Mouse (Mus musculus) liver, embryonic 16.5 days (tissue): ENCODE measurements around the gene Cdkl4. TPM values are rescaled to one million over a fixed set of nuclear protein-coding genes. Genes with fewer than 3 reads are reported as not detected.
"Not testable (repeated sequence)": the region's sequence is repeated elsewhere in the genome, so short reads cannot be mapped to it uniquely, and the experiment has no call there.

Source experiments
- ATAC-seq: fragments of 200-750 bp; cut with Nextera tagmentation; 2 replicates; pipeline ENCODE4 v1.8.0; 2017; ENCODE audit warnings: low read depth, mild to moderate bottlenecking, moderate number of reproducible peaks, moderate library complexity
- H3K27ac ChIP-seq: fragments of 300-500 bp; sonication (generic); 2 replicates; pipeline ENCODE4 v1.5.1; 2014; ENCODE audit warnings: mild to moderate bottlenecking, low read length
- H3K27me3 ChIP-seq: fragments of 300-500 bp; sonication (generic); 2 replicates; pipeline ENCODE4 v1.6.1; 2014; ENCODE audit warnings: low read depth, low read length, mixed read lengths; ENCODE audit not compliant: control insufficient read depth, insufficient read depth
- H3K36me3 ChIP-seq: fragments of 300-500 bp; sonication (generic); 2 replicates; pipeline ENCODE4 v1.6.1; 2014; ENCODE audit warnings: mild to moderate bottlenecking; ENCODE audit not compliant: control insufficient read depth, insufficient read depth
- H3K4me1 ChIP-seq: fragments of 300-500 bp; sonication (generic); 2 replicates; pipeline ENCODE4 v1.6.1; 2014; ENCODE audit warnings: low read depth, low read length, mixed read lengths; ENCODE audit not compliant: control insufficient read depth
- H3K4me2 ChIP-seq: fragments of 300-500 bp; sonication (generic); 2 replicates; pipeline ENCODE4 v1.6.1; 2014; ENCODE audit warnings: low read depth, low read length, mixed read lengths
- H3K4me3 ChIP-seq: fragments of 300-500 bp; sonication (generic); 2 replicates; pipeline ENCODE4 v1.5.1; 2014; ENCODE audit warnings: low read depth, mild to moderate bottlenecking, low read length
- H3K9ac ChIP-seq: fragments of 300-500 bp; sonication (generic); 2 replicates; pipeline ENCODE4 v1.6.1; 2014; ENCODE audit warnings: low read depth, low read length
- H3K9me3 ChIP-seq: fragments of 300-500 bp; sonication (generic); replicated peaks from 2 replicates; pipeline ENCODE4 v1.6.1; 2016; ENCODE audit warnings: low read length; ENCODE audit not compliant: control insufficient read depth
- WGBS: fragments of 180-500 bp; shearing (Covaris S2); extraction: QIAGEN DNeasy Blood & Tissue Kit; methylation state at CpG from one replicate; pipeline ENCODE4 v1.1.7; 2014; ENCODE audit not compliant: insufficient replicate concordance; 5-methylcytosine and 5-hydroxymethylcytosine counted together
- polyA plus RNA-seq: library from polyadenylated mRNA; unstranded; fragments of >200 nt; fragmentation: Nextera tagmentation; extraction: Ambion mirVana; gene quantifications from 2 replicates; pipeline ENCODE4 v1.2.1, GENCODE M21; 2015

Gene Cdkl4
- polyA plus RNA-seq, 1 experiment from 2014 or later, result 0.14 TPM

- H3K27ac ChIP-seq, H3K4me1 ChIP-seq, ATAC-seq, H3K4me2 ChIP-seq, H3K9me3 ChIP-seq, H3K27me3 ChIP-seq, H3K4me3 ChIP-seq, H3K9ac ChIP-seq, H3K36me3 ChIP-seq: not testable (repeated sequence)
- WGBS, result 79% methylated on average over 1 of the region's 2 CpGs
Observed at GRCm38 (mm10) chr17:80569718-80570117, 7.9 kb downstream of the Cdkl4 start.

GRCm38 (mm10) chr17:80568842-80569601 lies 8.6 kb downstream of the Cdkl4 start:
- Histone ChIP-seq H3K27me3 (no peaks in the 10 kb centered on the region), H3K4me3 (no peak overlapping the region), H3K36me3 (no peaks in the 10 kb centered on the region), H3K27ac (no peak overlapping the region), H3K4me2 (no peak overlapping the region), H3K4me1 (no peaks in the 10 kb centered on the region), H3K9ac (no peak overlapping the region), H3K9me3 (no peaks in the 10 kb centered on the region)
- 72% methylated on average over 6 of the region's 6 CpGs for whole genome bisulfite sequencing
- ATAC-seq, result no peak

GRCm38 (mm10) chr17:80568441-80568840 lies 9.2 kb downstream of the Cdkl4 start:
- H3K27ac ChIP-seq, result no peak overlapping the region
- ATAC-seq, result no peak
- 65% methylated on average over 2 of the region's 2 CpGs for WGBS
- no peaks in the 10 kb centered on the region for H3K27me3 ChIP-seq
- H3K4me3 ChIP-seq, result no peak overlapping the region
- H3K36me3 ChIP-seq, result no peaks in the 10 kb centered on the region
- no peaks in the 10 kb centered on the region for H3K9me3 ChIP-seq
- H3K4me2 ChIP-seq, result no peak overlapping the region
- H3K4me1 ChIP-seq, result no peaks in the 10 kb centered on the region
- H3K9ac ChIP-seq, result no peak overlapping the region

GRCm38 (mm10) chr17:80564611-80564924 lies 13.0 kb downstream of the Cdkl4 start:
- 30% methylated on average over 3 of the region's 3 CpGs for WGBS
- H3K4me2 ChIP-seq, result 0 out of 2 replicates have a peak overlapping the region, but pooled peaks have one; percentile 9

GRCm38 (mm10) chr17:80563762-80564610 lies 13.6 kb downstream of the Cdkl4 start:
- H3K9ac ChIP-seq, H3K4me1 ChIP-seq, H3K27me3 ChIP-seq, H3K9me3 ChIP-seq, H3K36me3 ChIP-seq, ATAC-seq: not testable (repeated sequence)
- Histone ChIP-seq H3K4me3 (peak overlapping the region; percentile 44), H3K27ac (peak overlapping the region; percentile 78), H3K4me2 (0 out of 2 replicates have a peak overlapping the region, but pooled peaks have one; percentile 9)
- WGBS, result 73% methylated on average over 27 of the region's 27 CpGs

More at GRCm38 (mm10) chr17:80564611-80564924, 13.0 kb downstream of the Cdkl4 start:
- no peak overlapping the region for H3K9ac ChIP-seq
- no peaks in the 10 kb centered on the region for H3K36me3 ChIP-seq
- H3K9me3 ChIP-seq, result no peaks in the 10 kb centered on the region
- peak overlapping the region; percentile 44 for H3K4me3 ChIP-seq
- H3K27me3 ChIP-seq, result no peaks in the 10 kb centered on the region
- ATAC-seq, result no peak
- peak overlapping the region; percentile 78 for H3K27ac ChIP-seq
- no peaks in the 10 kb centered on the region; the same call in 1 of the 2 replicates for H3K4me1 ChIP-seq

GRCm38 (mm10) chr17:80562792-80563191 lies 14.8 kb downstream of the Cdkl4 start:
- H3K4me3 ChIP-seq, result no peak overlapping the region
- no peak overlapping the region for H3K9ac ChIP-seq
- H3K4me1 ChIP-seq, result no peaks in the 10 kb centered on the region; the same call in 1 of the 2 replicates
- 69% methylated on average over 5 of the region's 5 CpGs for WGBS
- no peaks in the 10 kb centered on the region for H3K27me3 ChIP-seq
- H3K36me3 ChIP-seq, result no peaks in the 10 kb centered on the region
- H3K9me3 ChIP-seq, result no peaks in the 10 kb centered on the region
- ATAC-seq, result no peak
- no peak overlapping the region for H3K27ac ChIP-seq
- no peak overlapping the region for H3K4me2 ChIP-seq

DNA sequence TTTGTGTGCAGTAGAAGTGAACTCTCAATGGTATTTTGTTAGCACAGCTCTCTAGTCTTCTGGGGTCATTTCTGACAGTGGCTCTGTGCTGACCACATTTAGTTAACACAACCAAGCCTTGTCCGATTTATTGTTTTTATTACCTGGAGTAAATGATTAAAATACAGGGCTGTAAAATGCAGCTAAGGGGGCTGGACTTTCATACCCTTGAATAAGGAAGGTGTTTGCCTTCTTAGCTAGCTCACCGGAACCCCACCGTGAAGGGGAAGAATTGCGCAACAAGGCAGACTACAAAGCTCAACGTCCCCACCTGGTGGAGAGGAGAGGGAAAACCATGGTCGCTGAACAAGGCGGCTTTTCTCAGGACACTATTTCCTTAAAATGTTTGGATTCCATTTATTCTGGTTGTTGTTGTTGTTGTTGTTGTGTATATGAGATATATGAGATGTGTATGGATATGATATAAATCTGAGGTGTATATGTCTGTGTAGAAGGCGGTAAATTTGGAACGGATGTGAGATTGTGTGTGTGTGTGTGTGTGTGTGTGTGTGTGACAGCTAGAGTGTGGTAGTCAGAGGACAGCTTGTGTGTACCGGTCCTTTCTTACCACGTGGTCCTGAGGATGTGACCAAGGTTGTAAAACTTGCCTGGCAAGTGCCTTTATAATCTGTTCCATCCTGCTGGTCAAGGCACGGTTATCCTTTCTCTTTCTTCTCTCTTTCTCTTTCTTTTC lies 16.8 kb downstream of the Cdkl4 start:
- H3K4me2 ChIP-seq, result peak overlapping the region; percentile 42
- H3K27me3 ChIP-seq, result no peaks in the 10 kb centered on the region
- H3K9me3 ChIP-seq, result no peaks in the 10 kb centered on the region
- no peak overlapping the region for H3K4me3 ChIP-seq
- no peak for ATAC-seq
- no peaks in the 10 kb centered on the region; the same call in none of the 2 replicates for H3K4me1 ChIP-seq
- H3K27ac ChIP-seq, result no peak overlapping the region
- WGBS, result 19% methylated on average over 12 of the region's 12 CpGs
- H3K9ac ChIP-seq, result no peak overlapping the region
- H3K36me3 ChIP-seq, result no peaks in the 10 kb centered on the region

DNA sequence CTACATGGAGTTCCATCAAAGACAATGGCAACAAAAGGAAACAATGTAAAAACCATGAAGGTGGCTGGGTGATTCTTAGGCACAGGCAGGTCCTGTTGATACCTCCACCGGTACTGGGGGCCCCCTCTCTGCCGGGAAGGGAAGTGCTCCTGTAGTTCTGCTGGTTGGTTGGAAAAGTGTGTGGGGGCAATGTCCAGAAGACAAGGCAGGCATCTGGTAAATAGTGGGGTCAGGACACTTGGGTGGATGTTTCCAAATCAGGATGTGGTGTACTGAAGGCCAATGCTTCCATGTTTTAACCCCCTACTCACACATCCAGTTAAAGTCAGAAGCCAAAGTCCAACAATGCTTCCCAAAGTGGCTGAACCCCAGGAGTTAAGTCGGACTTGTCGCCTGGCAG lies 17.9 kb downstream of the Cdkl4 start:
- Histone ChIP-seq H3K4me3 (no peak overlapping the region), H3K9me3 (no peaks in the 10 kb centered on the region), H3K27ac (peak overlapping the region; percentile 44), H3K4me1 (no peaks in the 10 kb centered on the region; the same call in none of the 2 replicates), H3K36me3 (no peaks in the 10 kb centered on the region), H3K9ac (no peak overlapping the region), H3K4me2 (no peak overlapping the region), H3K27me3 (no peaks in the 10 kb centered on the region)
- peak; percentile 60 for ATAC-seq
- 61% methylated on average over 4 of the region's 4 CpGs for WGBS
